Mouse (Mus musculus) MEL (cell line): ENCODE data around the gene Cps1. TPM values are rescaled to one million over a fixed set of nuclear protein-coding genes. Genes with fewer than 3 reads are reported as not detected.

Source experiments
- DNase-seq: peaks from one replicate; pipeline ENCODE4 v3.0.0; 2011; ENCODE audit warnings: low read depth, low spot score
- H3K27ac ChIP-seq: 2 replicates; pipeline ENCODE4 v1.5.1; 2012; ENCODE audit warnings: low read depth, mild to moderate bottlenecking, control low read depth, low read length, moderate library complexity; ENCODE audit not compliant: control insufficient read depth
- H3K27me3 ChIP-seq, 2 experiments: fragments of 150-350 bp in 1 of 2; sonication (generic) in 1 of 2; 2 replicates each; pipeline ENCODE4 v1.6.1; 2012; ENCODE audit warnings: low read length in 2 of 2, mild to moderate bottlenecking in 2 of 2, improper control_type of control experiment in 1 of 2, moderate library complexity in 1 of 2; ENCODE audit not compliant: insufficient read depth in 2 of 2, control insufficient read depth in 1 of 2
- H3K36me3 ChIP-seq, 2 experiments: 2 replicates each; pipeline ENCODE4 v1.6.1; 2012 to 2014; ENCODE audit warnings: low read length in 2 of 2, improper control_type of control experiment in 1 of 2, inconsistent platforms in 1 of 2, mild to moderate bottlenecking in 1 of 2; ENCODE audit not compliant: insufficient read depth in 2 of 2, control insufficient read depth in 1 of 2
- H3K4me1 ChIP-seq, 2 experiments: fragments of 150-350 bp in 1 of 2; sonication (generic) in 1 of 2; 2 replicates each; pipeline ENCODE4 v1.6.1; 2012; ENCODE audit warnings: low read length in 2 of 2, improper control_type of control experiment in 1 of 2, mild to moderate bottlenecking in 1 of 2; ENCODE audit not compliant: insufficient read depth in 2 of 2, control insufficient read depth in 1 of 2
- H3K4me3 ChIP-seq, 2 experiments: fragments of 150-350 bp in 1 of 2; sonication (generic) in 1 of 2; 2 replicates each; pipeline ENCODE4 v1.5.1; 2012; ENCODE audit warnings: low read depth in 2 of 2, low read length in 2 of 2, mild to moderate bottlenecking in 2 of 2, moderate library complexity in 2 of 2, control low read depth in 1 of 2, improper control_type of control experiment in 1 of 2; ENCODE audit not compliant: control insufficient read depth in 1 of 2, insufficient read depth in 1 of 2
- H3K79me2 ChIP-seq: 2 replicates; pipeline ENCODE4 v1.6.1; 2012; ENCODE audit warnings: mild to moderate bottlenecking, low read length, moderate library complexity; ENCODE audit not compliant: control insufficient read depth, poor library complexity, insufficient read depth
- H3K9ac ChIP-seq: 2 replicates; pipeline ENCODE4 v1.6.1; 2012; ENCODE audit warnings: low read depth, mild to moderate bottlenecking, control low read depth, low read length, moderate library complexity; ENCODE audit not compliant: control insufficient read depth, poor library complexity, severe bottlenecking
- H3K9me3 ChIP-seq: fragments of 150-350 bp; sonication (generic); replicated peaks from 2 replicates; pipeline ENCODE4 v1.6.1; 2012; ENCODE audit warnings: mild to moderate bottlenecking, low read length, improper control_type of control experiment, moderate library complexity; ENCODE audit not compliant: insufficient read depth
- BHLHE40 ChIP-seq: IDR thresholded peaks from 2 replicates; pipeline ENCODE4 v1.6.1; 2012; ENCODE audit warnings: low read depth, mild to moderate bottlenecking, inconsistent platforms, low read length, improper control_type of control experiment, borderline replicate concordance
- CHD1 ChIP-seq: IDR thresholded peaks from 2 replicates; pipeline ENCODE4 v1.6.1; 2012; ENCODE audit warnings: low read depth, mild to moderate bottlenecking, inconsistent platforms, low read length, improper control_type of control experiment
- CHD2 ChIP-seq: IDR thresholded peaks from 2 replicates; pipeline ENCODE4 v1.6.1; 2011; ENCODE audit warnings: low read length, improper control_type of control experiment
- ELF1 ChIP-seq: IDR thresholded peaks from 2 replicates; pipeline ENCODE4 v1.6.1; 2014; ENCODE audit warnings: low read depth, mild to moderate bottlenecking, inconsistent platforms, low read length, improper control_type of control experiment, moderate library complexity
- JUND ChIP-seq: IDR thresholded peaks from 2 replicates; pipeline ENCODE4 v1.6.1; 2011; ENCODE audit warnings: low read depth, mild to moderate bottlenecking, improper control_type of control experiment, low read length
- KAT2A ChIP-seq: conservative IDR thresholded peaks from 2 replicates; pipeline ENCODE4 v1.6.1; 2012; ENCODE audit warnings: low read depth, low read length, improper control_type of control experiment, inconsistent platforms
- MAFK ChIP-seq: IDR thresholded peaks from 2 replicates; pipeline ENCODE4 v1.6.1; 2011; ENCODE audit warnings: low read depth, mild to moderate bottlenecking, low read length, improper control_type of control experiment, borderline replicate concordance
- MAX ChIP-seq: IDR thresholded peaks from 2 replicates; pipeline ENCODE4 v1.6.1; 2011; ENCODE audit warnings: low read length, improper control_type of control experiment
- MXI1 ChIP-seq: IDR thresholded peaks from 2 replicates; pipeline ENCODE4 v1.6.1; 2011; ENCODE audit warnings: mild to moderate bottlenecking, low read depth, low read length, improper control_type of control experiment
- MYC ChIP-seq: IDR thresholded peaks from 2 replicates; pipeline ENCODE4 v1.6.1; 2011; ENCODE audit warnings: low read depth, mild to moderate bottlenecking, low read length, improper control_type of control experiment, moderate library complexity
- NRF1 ChIP-seq: IDR thresholded peaks from 2 replicates; pipeline ENCODE4 v1.6.1; 2014; ENCODE audit warnings: low read depth, mild to moderate bottlenecking, inconsistent platforms, low read length, improper control_type of control experiment, moderate library complexity; ENCODE audit not compliant: poor library complexity, insufficient read depth, severe bottlenecking
- POLR2A ChIP-seq, 2 experiments: IDR thresholded peaks; 2 replicates each; pipeline ENCODE4 v1.6.1; 2011 to 2012; ENCODE audit warnings: low read length in 2 of 2, mild to moderate bottlenecking in 2 of 2, control low read depth in 1 of 2, improper control_type of control experiment in 1 of 2, low read depth in 1 of 2, moderate library complexity in 1 of 2; ENCODE audit not compliant: control insufficient read depth in 1 of 2, insufficient read depth in 1 of 2, poor library complexity in 1 of 2
- POLR2AphosphoS2 ChIP-seq: IDR thresholded peaks from 2 replicates; pipeline ENCODE4 v1.6.1; 2011; ENCODE audit warnings: low read length, improper control_type of control experiment
- POLR2AphosphoS5 ChIP-seq: IDR thresholded peaks from 2 replicates; pipeline ENCODE4 v1.6.1; 2012; ENCODE audit warnings: low read depth, borderline replicate concordance, mild to moderate bottlenecking, inconsistent platforms, low read length, moderate library complexity, mixed read lengths
- RAD21 ChIP-seq: IDR thresholded peaks from 2 replicates; pipeline ENCODE4 v1.6.1; 2011; ENCODE audit warnings: mild to moderate bottlenecking, low read depth, low read length, improper control_type of control experiment
- RCOR1 ChIP-seq: IDR thresholded peaks from 2 replicates; pipeline ENCODE4 v1.6.1; 2012; ENCODE audit warnings: low read depth, mild to moderate bottlenecking, inconsistent platforms, low read length, improper control_type of control experiment
- SIN3A ChIP-seq: IDR thresholded peaks from 2 replicates; pipeline ENCODE4 v1.6.1; 2012; ENCODE audit warnings: low read length, improper control_type of control experiment, inconsistent platforms
- SMC3 ChIP-seq: IDR thresholded peaks from 2 replicates; pipeline ENCODE4 v1.6.1; 2011; ENCODE audit warnings: low read depth, low read length, improper control_type of control experiment
- TAL1 ChIP-seq: IDR thresholded peaks from 2 replicates; pipeline ENCODE4 v1.6.1; 2012; ENCODE audit warnings: mild to moderate bottlenecking, inconsistent platforms, low read length, moderate library complexity, mixed read lengths
- TBP ChIP-seq: IDR thresholded peaks from 2 replicates; pipeline ENCODE4 v1.8.0; 2011; ENCODE audit warnings: low read depth, low read length, improper control_type of control experiment
- USF1 ChIP-seq: IDR thresholded peaks from 2 replicates; pipeline ENCODE4 v1.6.1; 2014; ENCODE audit warnings: low read depth, mild to moderate bottlenecking, inconsistent platforms, low read length, improper control_type of control experiment, moderate library complexity
- USF2 ChIP-seq, 2 experiments: IDR thresholded peaks; 2 replicates each; pipeline ENCODE4 v1.6.1; 2011 to 2012; ENCODE audit warnings: improper control_type of control experiment in 2 of 2, low read length in 2 of 2, borderline replicate concordance in 1 of 2, inconsistent platforms in 1 of 2, low read depth in 1 of 2, mild to moderate bottlenecking in 1 of 2; ENCODE audit not compliant: insufficient read depth in 1 of 2
- ZC3H11A ChIP-seq: IDR thresholded peaks from 2 replicates; pipeline ENCODE4 v1.6.1; 2012; ENCODE audit warnings: low read depth, mild to moderate bottlenecking, inconsistent platforms, low read length, improper control_type of control experiment
- ZKSCAN1 ChIP-seq: IDR thresholded peaks from 2 replicates; pipeline ENCODE4 v1.6.1; 2012; ENCODE audit warnings: low read depth, mild to moderate bottlenecking, inconsistent platforms, low read length, improper control_type of control experiment, moderate library complexity
- ZMIZ1 ChIP-seq: IDR thresholded peaks from 2 replicates; pipeline ENCODE4 v1.6.1; 2012; ENCODE audit warnings: low read depth, mild to moderate bottlenecking, inconsistent platforms, low read length, improper control_type of control experiment, moderate library complexity
- polyA plus RNA-seq, 2 experiments: library from polyadenylated mRNA; stranded (reverse) in 1 of 2; unstranded in 1 of 2; fragments of >175 nt in 1 of 2; fragments of >200 nt in 1 of 2; gene quantifications; 2 replicates each; pipeline versions ENCODE4 v1.2.1 to v1.2.4; 2012; ENCODE audit warnings: low replicate concordance in 2 of 2, low read depth in 1 of 2; ENCODE audit not compliant: insufficient read length in 2 of 2, insufficient read depth in 1 of 2, missing spikeins in 1 of 2
- total RNA-seq: library from RNA; depleted of rRNA; stranded (reverse); fragments of 300-350 nt; gene quantifications from 2 replicates; pipeline ENCODE4 v1.2.3, GENCODE M21; 2012; rRNA removed

The Cps1 gene
- not detected in 2 replicates for total RNA-seq
- polyA plus RNA-seq: not detected

DNA sequence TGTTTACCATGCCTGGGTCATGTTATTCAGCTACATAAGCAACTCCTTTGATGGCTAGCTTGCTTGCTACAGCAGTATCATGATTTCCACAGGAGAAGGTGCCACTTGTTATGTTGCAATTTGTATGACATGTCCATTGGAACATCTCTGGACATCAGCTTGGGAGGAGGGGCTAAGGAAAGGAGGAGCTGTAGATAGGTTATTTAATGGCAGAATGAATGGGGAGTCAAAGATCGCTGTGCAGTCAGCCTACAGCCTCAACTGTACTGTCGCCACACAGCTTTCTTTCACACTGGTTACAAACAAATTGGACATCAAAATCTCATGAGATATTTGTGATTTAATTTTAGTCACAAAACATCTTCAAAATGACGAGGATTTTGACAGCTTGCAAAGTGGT lies at the start of gene Cps1:
TSS of gene Cps1 (plus strand) at position 230 of the 400 bp plus-strand sequence.
- H3K27me3 ChIP-seq: peaks cover 0 to 2% of the 10 kb centered on the region in 2 experiments; a peak in 2 of 4 replicates
- no peaks in the 10 kb centered on the region for H3K9me3 ChIP-seq
- H3K36me3 ChIP-seq: no peaks in the 10 kb centered on the region
- H3K79me2 ChIP-seq: no peaks in the 10 kb centered on the region
- H3K9ac ChIP-seq: no peak within 1 kb of the TSS
- H3K4me3 ChIP-seq: no peak within 1 kb of the TSS
- no peak for DNase-seq
- no peak within 1 kb of the TSS for H3K27ac ChIP-seq
- TF ChIP-seq SIN3A: no peak
- TF ChIP-seq ZMIZ1: no peak
- TF ChIP-seq NRF1: no peak
- no peak for TF ChIP-seq TBP
- no peak for TF ChIP-seq POLR2AphosphoS2
- TF ChIP-seq ZKSCAN1: no peak
- TF ChIP-seq MAX: no peak
- TF ChIP-seq ELF1: no peak
- no peak for TF ChIP-seq JUND
- TF ChIP-seq USF1: no peak
- no peak for TF ChIP-seq POLR2A (IDR thresholded peaks at IDR 0.05; ENCODE audit: control insufficient read depth in 1 of 2, insufficient read depth in 1 of 2, low read depth in 1 of 2, low read length in 2 of 2, poor library complexity in 1 of 2)
- no peak for TF ChIP-seq TAL1
- no peak for TF ChIP-seq MYC
- no peaks in the 10 kb centered on the region for H3K4me1 ChIP-seq

DNA sequence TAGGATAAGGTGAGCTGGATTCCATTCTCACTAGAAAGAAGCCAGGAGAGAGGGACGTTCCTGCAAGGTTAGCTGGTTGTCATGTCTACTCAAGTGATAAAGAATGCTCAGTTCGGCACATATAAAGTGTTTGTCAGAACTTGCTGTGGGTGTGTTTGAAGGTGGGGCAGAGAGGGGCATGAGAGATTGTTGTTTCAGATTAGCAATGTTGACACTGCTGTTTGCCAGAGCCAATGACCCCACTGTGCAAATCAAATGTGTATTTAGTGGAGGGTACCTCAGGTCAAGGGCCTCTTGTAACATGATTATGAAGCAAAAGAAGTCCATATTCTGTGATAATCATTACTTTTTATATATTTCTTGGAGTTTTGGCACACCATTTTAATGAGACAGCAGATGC lies 45.1 kb upstream of the Cps1 start:
- no peak overlapping the region for H3K4me3 ChIP-seq
- no peaks in the 10 kb centered on the region for H3K36me3 ChIP-seq
- H3K27ac ChIP-seq: no peak overlapping the region
- TF ChIP-seq CHD2 (no peak), POLR2AphosphoS5 (no peak), USF2 (IDR thresholded peaks at IDR 0.05; ENCODE audit: borderline replicate concordance in 1 of 2, insufficient read depth in 1 of 2, low read depth in 1 of 2, low read length in 2 of 2) (no peak), RAD21 (no peak), TBP (no peak), BHLHE40 (no peak), MXI1 (no peak), USF1 (no peak), KAT2A (no peak), SMC3 (no peak), RCOR1 (no peak), CHD1 (no peak), ZC3H11A (no peak), MAFK (no peak)
- no peak for DNase-seq
- no peaks in the 10 kb centered on the region for H3K9me3 ChIP-seq
- peaks cover 0 to 4% of the 10 kb centered on the region in 2 experiments; a peak in 1 of 4 replicates for H3K4me1 ChIP-seq
- H3K27me3 ChIP-seq: no peaks in the 10 kb centered on the region
- no peaks in the 10 kb centered on the region for H3K79me2 ChIP-seq
- no peak overlapping the region for H3K9ac ChIP-seq
